Mouse (Mus musculus): ENCODE data around the gene Kctd10.

GRCm38 (mm10) chr5:114345538-114345937 is 34.8 kb downstream of the Kctd10 start:
- no peak for TF ChIP-seq POLR2A (IDR thresholded peaks at IDR 0.05; ENCODE audit: insufficient read length, low read depth)
- TF ChIP-seq TCF12 (IDR thresholded peaks at IDR 0.05; ENCODE audit: insufficient read depth, poor library complexity, severe bottlenecking), result no peak
- TF ChIP-seq E2F4 (IDR thresholded peaks at IDR 0.05; ENCODE audit: insufficient read depth), result no peak
- TF ChIP-seq MYOD1 (IDR thresholded peaks at IDR 0.05; ENCODE audit: control insufficient read depth in 1 of 3, insufficient read length in 2 of 3, low read depth in 2 of 3), result no peak
- TF ChIP-seq MAX (IDR thresholded peaks at IDR 0.05; ENCODE audit: low read depth), result no peak
- no peak for TF ChIP-seq USF1 (IDR thresholded peaks at IDR 0.05; ENCODE audit: low read depth)

Data from myocyte (in vitro differentiated cells).